Mouse (Mus musculus) heart, adult 2 months (tissue): Measurements from ENCODE around the gene Cabs1. TPM values are rescaled to one million over a fixed set of nuclear protein-coding genes. Genes with fewer than 3 reads are reported as not detected.

ENCODE experiments used
- DNase-seq, 2 experiments: peaks; one replicate each; pipeline ENCODE4 v3.0.0; 2021
- H3K27ac ChIP-seq: fragments of 200-600 bp; 2 replicates; pipeline ENCODE4 v1.8.1; 2022
- H3K27me3 ChIP-seq: fragments of 200-500 bp; 2 replicates; pipeline ENCODE4 v1.6.1; 2012; ENCODE audit warnings: mild to moderate bottlenecking, low read length, inconsistent platforms, mixed read lengths; ENCODE audit not compliant: control insufficient read depth, insufficient read depth
- H3K36me3 ChIP-seq: fragments of 200-500 bp; 2 replicates; pipeline ENCODE4 v1.6.1; 2012; ENCODE audit warnings: low read length, inconsistent platforms; ENCODE audit not compliant: control insufficient read depth, insufficient read depth
- H3K4me1 ChIP-seq: fragments of 200-500 bp; 2 replicates; pipeline ENCODE4 v1.6.1; 2011; ENCODE audit warnings: low read length; ENCODE audit not compliant: control insufficient read depth, insufficient read depth
- H3K4me3 ChIP-seq: fragments of 200-600 bp; 2 replicates; pipeline ENCODE4 v1.8.1; 2022
- H3K79me2 ChIP-seq: fragments of 200-500 bp; replicated peaks from 2 replicates; pipeline ENCODE4 v1.6.1; 2012; ENCODE audit warnings: mild to moderate bottlenecking, inconsistent platforms, low read length, moderate library complexity, mixed read lengths; ENCODE audit not compliant: control insufficient read depth, insufficient read depth
- H3K9ac ChIP-seq: fragments of 200-500 bp; 2 replicates; pipeline ENCODE4 v1.6.1; 2012; ENCODE audit warnings: low read depth, mild to moderate bottlenecking, control low read depth, inconsistent platforms, low read length, mixed read lengths
- CTCF ChIP-seq: fragments of 200-600 bp; IDR thresholded peaks from 2 replicates; pipeline ENCODE4 v1.8.1; 2022; ENCODE audit warnings: antibody characterized with exemption, mild to moderate bottlenecking, moderate library complexity
- EP300 ChIP-seq: fragments of 200-500 bp; IDR thresholded peaks from 2 replicates; pipeline ENCODE4 v1.6.1; 2011; ENCODE audit warnings: low read depth, low read length, control low read depth; ENCODE audit not compliant: insufficient read depth
- POLR2A ChIP-seq: fragments of 200-500 bp; IDR thresholded peaks from 2 replicates; pipeline ENCODE4 v1.6.1; 2011; ENCODE audit warnings: mild to moderate bottlenecking, low read depth, low read length, control low read depth; ENCODE audit not compliant: insufficient read depth
- WGBS: fragments of 180-500 bp; shearing (Covaris S2); methylation state at CpG from one replicate; pipeline ENCODE4 v1.1.7; 2018; 5-methylcytosine and 5-hydroxymethylcytosine counted together
- intact Hi-C: fragments of 180-260 bp; cut with DNase I; formaldehyde crosslinking; loops from one replicate; pipeline ENCODE4 v1.15.1; 2025
- long read RNA-seq: library from polyadenylated mRNA; stranded (forward); transcript quantifications from one replicate; pipeline ENCODE4 v2.0.0, GENCODE M21; 2021
- polyA plus RNA-seq: library from polyadenylated mRNA; depleted of rRNA; stranded (reverse); fragments of >200 nt; gene quantifications from 2 replicates; pipeline ENCODE4 v1.2.3, GENCODE M21; 2012; rRNA removed
- total RNA-seq, 2 experiments: library from RNA; stranded (reverse); gene quantifications; 2 replicates each; pipeline ENCODE4 v1.2.3; 2021

The Cabs1 gene
- total RNA-seq (not detected), polyA plus RNA-seq (not detected in 2 replicates)
- long read RNA-seq: 0 reads

- Histone ChIP-seq H3K4me1 (no peaks in the 10 kb centered on the region), H3K27me3 (no peaks in the 10 kb centered on the region), H3K27ac (no peak within 1 kb of the TSS), H3K4me3 (no peak within 1 kb of the TSS), H3K36me3 (no peaks in the 10 kb centered on the region), H3K79me2 (no peaks in the 10 kb centered on the region), H3K9ac (no peak within 1 kb of the TSS)
- intact Hi-C loops: no loop called here
- WGBS: 66% methylated on average over 3 of the region's 3 CpGs
- TF ChIP-seq CTCF (no peak), POLR2A (no peak), EP300 (no peak)
- DNase-seq: no peak
Observed at GRCm38 (mm10) chr5:87979139-87979538, at the start of gene Cabs1. Gene Cabs1 (plus strand): TSS chr5:87979439.

- H3K4me1 ChIP-seq: no peaks in the 10 kb centered on the region
- H3K27me3 ChIP-seq: peaks cover 1% of the 10 kb centered on the region; the same call in 1 of the 2 replicates
- H3K4me3 ChIP-seq: no peak overlapping the region
- 68% methylated on average over 1 of the region's 1 CpGs for WGBS
- no peak overlapping the region for H3K9ac ChIP-seq
- TF ChIP-seq POLR2A (no peak), CTCF (no peak), EP300 (no peak)
- H3K36me3 ChIP-seq: no peaks in the 10 kb centered on the region
- intact Hi-C loops: no loop called here
- DNase-seq: no peak
- no peak overlapping the region for H3K27ac ChIP-seq
- no peaks in the 10 kb centered on the region for H3K79me2 ChIP-seq
Observed at GRCm38 (mm10) chr5:87931603-87932002, 47.6 kb upstream of the Cabs1 start.

GRCm38 (mm10) chr5:87940752-87941151, 38.5 kb upstream of the Cabs1 start:
- no peak overlapping the region for H3K4me3 ChIP-seq
- intact Hi-C loops: no loop called here
- TF ChIP-seq POLR2A: no peak
- no peak for TF ChIP-seq EP300
- no peak for TF ChIP-seq CTCF
- H3K79me2 ChIP-seq: no peaks in the 10 kb centered on the region
- DNase-seq: no peak
- H3K27ac ChIP-seq: no peak overlapping the region
- no peaks in the 10 kb centered on the region for H3K36me3 ChIP-seq
- WGBS: 33% methylated on average over 3 of the region's 3 CpGs
- H3K4me1 ChIP-seq: no peaks in the 10 kb centered on the region
- H3K9ac ChIP-seq: no peak overlapping the region
- H3K27me3 ChIP-seq: no peaks in the 10 kb centered on the region

GRCm38 (mm10) chr5:87942515-87942914, 36.7 kb upstream of the Cabs1 start:
- TF ChIP-seq EP300 (no peak), POLR2A (no peak), CTCF (no peak)
- Histone ChIP-seq H3K4me1 (no peaks in the 10 kb centered on the region), H3K36me3 (no peaks in the 10 kb centered on the region), H3K4me3 (no peak overlapping the region), H3K27ac (no peak overlapping the region), H3K79me2 (no peaks in the 10 kb centered on the region), H3K27me3 (no peaks in the 10 kb centered on the region), H3K9ac (no peak overlapping the region)
- intact Hi-C loops: no loop called here
- DNase-seq: no peak

GRCm38 (mm10) chr5:87951836-87952235, 27.4 kb upstream of the Cabs1 start:
- Histone ChIP-seq H3K9ac (no peak overlapping the region), H3K79me2 (no peaks in the 10 kb centered on the region), H3K27ac (no peak overlapping the region), H3K36me3 (no peaks in the 10 kb centered on the region), H3K4me3 (no peak overlapping the region), H3K4me1 (no peaks in the 10 kb centered on the region), H3K27me3 (no peaks in the 10 kb centered on the region)
- intact Hi-C loops: no loop called here
- DNase-seq: no peak
- TF ChIP-seq POLR2A (no peak), CTCF (no peak), EP300 (no peak)

GRCm38 (mm10) chr5:87969201-87969600, 10.0 kb upstream of the Cabs1 start, which contains the start of the genes 2310003L06Rik and Gm28434:
Gene 2310003L06Rik (plus strand): TSS chr5:87969459.
Gene Gm28434 (plus strand): TSS chr5:87969517.
- Histone ChIP-seq H3K4me3 (no peak within 1 kb of the TSS), H3K36me3 (no peaks in the 10 kb centered on the region), H3K9ac (no peak within 1 kb of the TSS), H3K79me2 (no peaks in the 10 kb centered on the region), H3K4me1 (no peaks in the 10 kb centered on the region), H3K27me3 (no peaks in the 10 kb centered on the region), H3K27ac (no peak within 1 kb of the TSS)
- no peak for DNase-seq
- TF ChIP-seq EP300 (no peak), CTCF (no peak)
- WGBS: 36% methylated on average over 2 of the region's 2 CpGs
- intact Hi-C loops: no loop called here
